Mouse (Mus musculus) embryonic facial prominence, embryonic 13.5 days (tissue): ENCODE data around the gene Irak3. TPM values are rescaled to one million over a fixed set of nuclear protein-coding genes. Genes with fewer than 3 reads are reported as not detected.

Experiments
- ATAC-seq: fragments of 200-750 bp; cut with Nextera tagmentation; 2 replicates; pipeline ENCODE4 v1.8.0; 2017; ENCODE audit warnings: low read depth; ENCODE audit not compliant: insufficient number of reproducible peaks, insufficient read depth, low FRiP score, low TSS enrichment
- H3K27ac ChIP-seq: fragments of 300-500 bp; sonication (generic); 2 replicates; pipeline ENCODE4 v1.5.1; 2015; ENCODE audit warnings: moderate library complexity, mild to moderate bottlenecking, inconsistent platforms
- H3K27me3 ChIP-seq: fragments of 300-500 bp; sonication (generic); 2 replicates; pipeline ENCODE4 v1.6.1; 2015; ENCODE audit warnings: mild to moderate bottlenecking, inconsistent platforms
- H3K36me3 ChIP-seq: fragments of 300-500 bp; sonication (generic); 2 replicates; pipeline ENCODE4 v1.6.1; 2015; ENCODE audit warnings: mild to moderate bottlenecking, inconsistent platforms
- H3K4me1 ChIP-seq: fragments of 300-500 bp; sonication (generic); 2 replicates; pipeline ENCODE4 v1.6.1; 2015; ENCODE audit warnings: inconsistent platforms
- H3K4me2 ChIP-seq: fragments of 300-500 bp; sonication (generic); 2 replicates; pipeline ENCODE4 v1.6.1; 2015; ENCODE audit warnings: moderate library complexity, mild to moderate bottlenecking, inconsistent platforms
- H3K4me3 ChIP-seq: fragments of 300-500 bp; sonication (generic); 2 replicates; pipeline ENCODE4 v1.5.1; 2015; ENCODE audit warnings: mild to moderate bottlenecking, inconsistent platforms
- H3K9ac ChIP-seq: fragments of 300-500 bp; sonication (generic); 2 replicates; pipeline ENCODE4 v1.6.1; 2015; ENCODE audit warnings: mild to moderate bottlenecking, inconsistent platforms
- H3K9me3 ChIP-seq: fragments of 300-500 bp; sonication (generic); 2 replicates; pipeline ENCODE4 v1.6.1; 2016; ENCODE audit warnings: inconsistent platforms
- WGBS: fragments of 180-500 bp; shearing (Covaris S2); methylation state at CpG from one replicate; pipeline ENCODE4 v1.1.7; 2015; ENCODE audit warnings: mixed read lengths; 5-methylcytosine and 5-hydroxymethylcytosine counted together
- polyA plus RNA-seq: library from polyadenylated mRNA; unstranded; fragments of >200 nt; fragmentation: Nextera tagmentation; extraction: Ambion mirVana; gene quantifications from 2 replicates; pipeline ENCODE4 v1.2.1, GENCODE M21; 2015

Irak3 gene
- polyA plus RNA-seq, 1 experiment from 2014 or later, result 2.0 TPM

- ATAC-seq, result no peak
- WGBS, result 84% methylated on average over 2 of the region's 2 CpGs
- H3K9ac ChIP-seq, result no peak overlapping the region
- H3K4me3 ChIP-seq, result no peak overlapping the region
- H3K9me3 ChIP-seq, result peaks cover 3% of the 10 kb centered on the region; the same call in 1 of the 2 replicates
- no peaks in the 10 kb centered on the region for H3K27me3 ChIP-seq
- no peak overlapping the region for H3K4me2 ChIP-seq
- no peak overlapping the region for H3K27ac ChIP-seq
- H3K36me3 ChIP-seq, result no peaks in the 10 kb centered on the region
- no peaks in the 10 kb centered on the region for H3K4me1 ChIP-seq
These were observed 48.0 kb downstream of the Irak3 start for GRCm38 (mm10) chr10:120153911-120154310.

GRCm38 (mm10) chr10:120151672-120152071 is 50.3 kb downstream of the Irak3 start:
- H3K27ac ChIP-seq, result no peak overlapping the region
- H3K9ac ChIP-seq, result no peak overlapping the region
- peaks cover 3% of the 10 kb centered on the region; the same call in 1 of the 2 replicates for H3K9me3 ChIP-seq
- 88% methylated on average over 7 of the region's 7 CpGs for WGBS
- H3K4me1 ChIP-seq, result no peaks in the 10 kb centered on the region
- H3K4me2 ChIP-seq, result no peak overlapping the region
- no peak overlapping the region for H3K4me3 ChIP-seq
- H3K27me3 ChIP-seq, result no peaks in the 10 kb centered on the region
- ATAC-seq, result no peak
- no peaks in the 10 kb centered on the region for H3K36me3 ChIP-seq

DNA sequence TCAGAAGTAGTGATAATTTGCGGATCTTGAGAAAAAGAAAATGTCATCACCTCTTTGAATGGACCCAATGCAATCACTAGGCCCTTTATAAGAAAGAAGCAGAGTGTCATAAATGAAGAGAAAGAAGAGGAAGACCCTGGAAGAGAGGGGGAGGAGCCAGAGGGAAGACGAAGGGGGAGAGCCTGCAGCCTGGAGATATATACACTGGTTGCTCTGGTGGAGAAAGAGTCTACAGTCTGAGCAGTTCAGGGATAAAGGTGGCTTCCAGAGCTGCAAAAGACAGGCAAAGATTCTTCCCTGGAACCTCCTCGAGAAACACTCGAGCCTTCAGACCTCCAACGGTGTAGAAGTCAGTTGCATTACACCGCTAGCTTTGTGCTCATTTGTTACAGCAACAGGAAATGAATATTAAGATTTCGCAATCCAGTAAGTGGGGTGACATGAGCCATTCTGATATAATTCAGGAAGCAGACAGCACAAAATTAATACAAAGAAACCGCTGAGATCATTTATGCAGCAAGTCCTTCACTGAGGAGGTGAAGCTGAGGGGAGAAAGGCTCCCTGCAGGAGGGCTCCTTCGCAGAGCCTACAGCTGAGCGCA is 60.9 kb downstream of the Irak3 start:
- Histone ChIP-seq H3K4me2 (no peak overlapping the region), H3K9ac (no peak overlapping the region), H3K36me3 (peaks cover 9% of the 10 kb centered on the region), H3K27ac (no peak overlapping the region), H3K4me1 (no peaks in the 10 kb centered on the region), H3K27me3 (no peaks in the 10 kb centered on the region), H3K9me3 (peaks cover 19% of the 10 kb centered on the region), H3K4me3 (no peak overlapping the region)
- 72% methylated on average over 10 of the region's 10 CpGs for WGBS
- no peak for ATAC-seq

GRCm38 (mm10) chr10:120140193-120140592 is 61.7 kb downstream of the Irak3 start:
- Histone ChIP-seq H3K27ac (no peak overlapping the region), H3K4me2 (no peak overlapping the region), H3K9me3 (peaks cover 17% of the 10 kb centered on the region), H3K36me3 (peaks cover 9% of the 10 kb centered on the region), H3K9ac (no peak overlapping the region), H3K27me3 (no peaks in the 10 kb centered on the region), H3K4me1 (no peaks in the 10 kb centered on the region), H3K4me3 (no peak overlapping the region)
- ATAC-seq, result no peak
- WGBS, result 65% methylated on average over 4 of the region's 4 CpGs

DNA sequence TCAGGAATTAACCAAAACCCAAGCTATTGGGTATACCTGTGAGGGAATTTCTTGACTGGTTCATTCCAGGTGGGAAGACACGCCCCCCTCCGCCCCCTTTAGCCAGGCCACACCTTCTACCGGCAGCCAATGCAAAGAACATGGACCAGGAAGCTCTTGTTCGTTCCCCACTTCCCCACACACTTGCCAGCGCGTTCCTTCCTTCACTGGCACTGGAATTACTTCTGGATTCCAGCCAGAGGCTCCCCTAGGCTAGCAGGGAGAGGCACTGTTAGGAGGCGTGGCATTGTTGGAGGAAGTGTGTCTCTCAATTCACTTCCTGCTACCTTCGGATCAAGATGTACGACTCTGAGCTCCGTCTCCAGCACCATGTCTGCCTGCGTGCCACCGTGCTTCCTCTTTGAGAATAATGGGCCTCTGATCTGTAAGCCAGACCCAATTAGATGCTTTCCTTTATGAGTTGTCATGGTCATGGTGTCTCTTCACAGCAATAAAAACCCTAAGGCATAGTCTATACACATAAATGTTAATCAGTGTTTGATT is 65.8 kb downstream of the Irak3 start:
- no peaks in the 10 kb centered on the region for H3K27me3 ChIP-seq
- H3K9me3 ChIP-seq, result no peaks in the 10 kb centered on the region
- H3K4me3 ChIP-seq, result no peak overlapping the region
- no peaks in the 10 kb centered on the region for H3K36me3 ChIP-seq
- H3K4me1 ChIP-seq, result peaks cover 8% of the 10 kb centered on the region
- no peak overlapping the region for H3K9ac ChIP-seq
- 87% methylated on average over 12 of the region's 12 CpGs for WGBS
- no peak overlapping the region for H3K4me2 ChIP-seq
- H3K27ac ChIP-seq, result no peak overlapping the region
- ATAC-seq, result no peak

DNA sequence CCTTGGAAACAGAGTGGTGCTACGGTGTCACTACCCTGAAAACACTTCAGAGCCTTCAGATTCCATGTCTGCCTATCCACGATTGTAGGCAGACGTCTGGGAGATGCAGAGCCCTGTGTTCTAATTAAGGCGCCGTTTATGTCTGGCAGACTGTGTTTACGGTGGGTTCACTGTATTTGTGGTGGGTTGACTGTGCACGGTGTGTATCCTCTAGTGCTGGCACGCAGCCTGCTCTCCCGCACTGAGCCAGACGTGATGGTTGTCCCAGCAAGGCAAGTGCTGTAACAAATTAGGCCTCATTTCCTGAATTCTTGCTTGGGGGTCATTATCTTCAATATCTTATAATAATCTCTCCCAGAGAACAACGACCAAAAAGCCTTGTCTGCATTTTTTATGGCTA is 68.2 kb downstream of the Irak3 start:
- Histone ChIP-seq H3K4me1 (peaks cover 8% of the 10 kb centered on the region), H3K36me3 (no peaks in the 10 kb centered on the region), H3K4me3 (no peak overlapping the region), H3K4me2 (no peak overlapping the region), H3K9me3 (no peaks in the 10 kb centered on the region), H3K27me3 (0 out of 2 replicates have a peak, but pooled peaks cover 5% of the 10 kb centered on the region), H3K9ac (no peak overlapping the region), H3K27ac (no peak overlapping the region)
- WGBS, result 32% methylated on average over 11 of the region's 11 CpGs
- no peak for ATAC-seq

- Histone ChIP-seq H3K9me3 (no peaks in the 10 kb centered on the region), H3K4me3 (no peak overlapping the region), H3K9ac (no peak overlapping the region), H3K36me3 (no peaks in the 10 kb centered on the region), H3K27ac (no peak overlapping the region), H3K4me2 (no peak overlapping the region), H3K27me3 (peaks cover 5% of the 10 kb centered on the region; the same call in 1 of the 2 replicates), H3K4me1 (peaks cover 8% of the 10 kb centered on the region)
- ATAC-seq, result no peak
- 58% methylated on average over 16 of the region's 16 CpGs for WGBS
These were observed 71.3 kb downstream of the Irak3 start for GRCm38 (mm10) chr10:120130621-120131020.

GRCm38 (mm10) chr10:120128601-120129277 is 73.2 kb downstream of the Irak3 start:
- H3K36me3 ChIP-seq, result no peaks in the 10 kb centered on the region
- no peak overlapping the region for H3K4me2 ChIP-seq
- peaks cover 5% of the 10 kb centered on the region for H3K4me1 ChIP-seq
- no peak overlapping the region for H3K4me3 ChIP-seq
- no peak overlapping the region for H3K9ac ChIP-seq
- no peak overlapping the region for H3K27ac ChIP-seq
- peaks cover 5% of the 10 kb centered on the region; the same call in 1 of the 2 replicates for H3K27me3 ChIP-seq
- no peak for ATAC-seq
- no peaks in the 10 kb centered on the region for H3K9me3 ChIP-seq
- WGBS, result 47% methylated on average over 13 of the region's 13 CpGs

- H3K27ac ChIP-seq, result no peak overlapping the region
- H3K36me3 ChIP-seq, result no peaks in the 10 kb centered on the region
- H3K4me3 ChIP-seq, result no peak overlapping the region
- H3K9ac ChIP-seq, result no peak overlapping the region
- H3K9me3 ChIP-seq, result no peaks in the 10 kb centered on the region
- H3K27me3 ChIP-seq, result peaks cover 5% of the 10 kb centered on the region; the same call in 1 of the 2 replicates
- WGBS, result 73% methylated on average over 10 of the region's 10 CpGs
- H3K4me2 ChIP-seq, result no peak overlapping the region
- no peaks in the 10 kb centered on the region for H3K4me1 ChIP-seq
- ATAC-seq, result no peak
These were observed 76.5 kb downstream of the Irak3 start for GRCm38 (mm10) chr10:120125465-120125857.

DNA sequence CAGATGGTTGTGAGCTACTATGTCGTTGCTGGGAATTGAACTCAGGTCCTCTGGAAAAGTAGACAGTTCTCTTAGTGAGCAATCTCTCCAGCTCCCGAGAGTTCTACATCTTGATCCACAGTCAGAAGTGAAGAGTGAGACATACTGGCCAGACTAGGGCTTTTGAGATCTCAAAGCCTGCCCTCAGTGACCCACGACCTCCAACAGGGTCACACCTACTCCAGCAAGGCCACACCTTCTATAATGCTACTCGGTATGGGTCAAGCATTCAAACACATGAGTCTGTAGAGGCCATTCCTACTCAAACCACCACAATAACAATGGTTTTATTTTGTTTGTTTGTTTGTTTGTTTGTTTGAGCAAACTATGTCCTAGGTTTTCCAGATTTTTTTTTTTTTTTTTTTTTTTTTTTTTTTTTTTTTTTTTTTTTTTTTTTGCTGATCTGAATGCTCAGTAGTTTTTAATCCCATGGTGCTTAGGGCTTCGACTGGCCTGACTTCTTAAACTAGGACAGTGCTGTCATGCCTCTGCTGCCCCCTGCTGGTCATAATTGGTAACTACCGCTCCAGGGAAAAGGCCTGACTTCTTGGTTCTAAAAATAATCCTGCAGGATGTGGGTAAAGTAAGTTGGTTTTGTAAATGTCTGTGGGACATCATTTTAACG is 77.0 kb downstream of the Irak3 start:
- Histone ChIP-seq H3K27me3 (peaks cover 5% of the 10 kb centered on the region; the same call in 1 of the 2 replicates), H3K27ac (no peak overlapping the region), H3K4me3 (no peak overlapping the region), H3K9ac (no peak overlapping the region), H3K36me3 (no peaks in the 10 kb centered on the region), H3K4me1 (no peaks in the 10 kb centered on the region), H3K9me3 (no peaks in the 10 kb centered on the region), H3K4me2 (no peak overlapping the region)
- WGBS, result 51% methylated on average over 7 of the region's 7 CpGs
- ATAC-seq, result no peak

DNA sequence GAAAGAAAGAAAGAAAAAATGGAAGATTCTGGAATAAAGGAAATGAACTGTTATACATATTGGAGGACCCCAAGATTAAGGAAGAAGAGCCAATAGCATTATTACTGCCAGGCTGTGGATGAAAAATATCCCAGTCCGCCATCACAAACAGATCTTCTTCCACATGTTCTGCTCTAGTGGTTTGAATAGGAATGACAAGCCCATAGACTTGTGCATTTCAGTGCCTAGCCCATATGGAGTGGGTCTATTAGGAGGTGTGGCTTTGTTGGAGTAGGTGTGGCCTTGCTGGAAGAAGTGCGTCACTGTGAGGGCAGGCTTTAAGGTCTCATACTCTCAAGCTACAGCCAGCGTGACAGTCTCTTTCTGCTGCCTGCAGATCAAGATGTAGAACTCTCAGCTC is 78.2 kb downstream of the Irak3 start:
- Histone ChIP-seq H3K27me3 (peaks cover under 1% of the 10 kb centered on the region; the same call in 1 of the 2 replicates), H3K4me1 (no peaks in the 10 kb centered on the region), H3K4me3 (no peak overlapping the region), H3K9me3 (no peaks in the 10 kb centered on the region), H3K27ac (no peak overlapping the region), H3K9ac (no peak overlapping the region), H3K36me3 (no peaks in the 10 kb centered on the region), H3K4me2 (no peak overlapping the region)
- 86% methylated on average over 3 of the region's 3 CpGs for WGBS
- ATAC-seq, result no peak
